Mouse (Mus musculus) urinary bladder, postnatal 36 days (tissue): ENCODE data around the gene Rbbp4.
"Not testable (repeated sequence)": the region's sequence is repeated elsewhere in the genome, so short reads cannot be mapped to it uniquely, and the experiment has no call there.

Source experiments
- DNase-seq, 2 experiments: peaks; one replicate each; pipeline ENCODE4 v3.0.0; 2022; ENCODE audit warnings: low spot score in 2 of 2, mixed read lengths in 1 of 2

Gene Rbbp4

DNA sequence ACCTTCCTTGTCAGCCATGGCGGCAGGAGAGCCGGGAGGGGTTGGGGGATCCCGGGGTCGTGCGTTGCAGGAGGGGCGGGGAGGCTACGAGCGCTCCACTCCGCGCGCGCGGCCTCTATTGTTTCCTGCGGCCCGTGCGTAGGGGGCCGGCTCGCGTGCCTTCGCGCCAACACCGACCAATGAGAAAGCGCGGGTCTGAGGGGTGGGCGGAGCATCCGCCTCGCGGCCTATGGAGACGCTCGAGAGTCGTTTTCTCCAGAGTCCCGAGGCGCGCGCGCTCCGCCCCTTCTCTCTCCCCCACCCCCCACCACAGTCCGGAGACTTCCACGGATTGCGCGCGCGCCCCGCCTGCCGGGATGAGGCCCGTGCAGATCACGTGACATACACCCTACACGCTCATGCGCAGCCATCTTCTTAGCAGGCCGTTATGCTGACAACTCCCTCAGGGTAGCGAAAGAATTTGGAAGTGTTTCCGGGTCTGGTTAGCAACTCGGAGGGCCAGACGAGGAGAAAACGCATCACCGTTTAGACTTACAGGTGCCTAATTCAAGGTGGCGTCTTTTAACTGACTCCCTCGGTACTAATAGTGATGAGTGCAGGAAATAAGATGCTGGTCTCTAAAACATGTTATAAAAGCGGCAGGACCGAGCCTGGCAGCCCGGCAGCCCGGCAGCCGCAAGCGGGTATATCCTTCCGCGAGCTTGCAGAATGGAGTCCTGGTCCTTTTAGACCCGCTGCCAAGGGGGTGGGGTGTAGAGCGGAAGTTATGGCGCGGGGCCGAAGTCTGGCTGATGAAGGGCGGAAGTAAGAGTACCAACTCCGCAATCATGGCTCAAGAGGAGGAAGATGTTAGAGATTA lies at the start of gene Rbbp4, which contains the start of gene Zbtb8os:
Gene Rbbp4 (minus strand): TSS at position 155 of the 859 bp plus-strand sequence.
Gene Zbtb8os (plus strand): TSS at position 480 of the 859 bp plus-strand sequence.
- DNase-seq = peak; percentile 89 to 96

DNA sequence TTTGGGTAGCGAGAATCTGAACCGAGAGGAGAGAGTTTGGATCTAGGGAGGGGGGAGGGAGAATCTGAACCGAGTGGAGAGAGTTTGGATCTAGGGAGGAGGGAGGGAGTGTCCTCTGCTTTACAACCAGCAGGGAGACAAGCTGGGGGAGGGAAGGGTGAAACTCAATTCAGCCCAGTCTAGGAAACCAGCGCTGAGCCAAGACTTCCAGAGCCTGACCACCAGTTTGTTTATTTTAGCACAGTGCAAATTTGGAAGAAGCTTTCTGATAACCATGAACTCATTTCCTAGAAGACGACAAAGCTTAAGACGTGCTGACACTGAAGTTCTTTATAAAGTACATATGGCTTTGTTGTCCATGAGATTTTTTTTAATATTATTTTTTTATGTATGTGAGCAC lies 49.3 kb upstream of the Rbbp4 start:
- DNase-seq = peak in 1 of 2 experiments; percentile 34

DNA sequence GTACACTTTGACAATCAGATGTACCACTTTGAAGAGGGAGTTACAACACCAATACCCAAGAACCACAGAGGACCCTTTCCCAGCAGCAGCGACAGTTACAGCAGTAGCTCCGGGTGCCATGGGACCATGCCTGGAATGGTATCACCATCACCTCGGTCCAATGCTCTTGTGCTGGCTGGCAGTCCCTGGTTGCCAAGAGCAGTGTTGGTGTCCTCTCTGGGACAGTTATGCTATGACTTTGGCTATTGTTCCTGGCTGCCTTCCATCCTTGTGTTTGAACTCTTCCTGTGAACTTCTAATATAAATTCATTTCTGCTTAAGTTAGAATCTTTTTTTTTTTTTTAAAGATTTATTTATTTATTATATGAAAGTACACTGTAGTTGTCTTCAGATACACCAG lies 48.4 kb upstream of the Rbbp4 start:
- no peak for DNase-seq

DNA sequence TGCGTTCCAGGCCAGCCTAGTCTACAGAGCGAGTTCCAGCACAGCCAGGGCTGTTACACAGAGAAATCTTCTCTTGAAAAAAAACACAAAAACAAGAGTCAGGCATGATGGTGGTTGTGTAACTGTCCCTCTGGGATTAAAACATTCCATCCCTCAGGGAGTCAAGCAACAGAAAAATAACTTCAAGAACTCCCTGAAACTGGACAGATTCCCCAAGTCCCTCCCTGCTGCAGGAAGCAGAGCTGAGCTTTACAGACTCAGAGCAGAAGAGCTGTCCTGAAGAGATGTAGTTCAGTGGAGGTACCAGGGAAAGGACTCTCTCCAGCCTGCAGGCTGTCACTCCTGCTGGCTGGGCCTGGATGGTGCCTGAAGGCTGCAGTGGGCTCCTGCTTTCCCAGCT lies 47.3 kb upstream of the Rbbp4 start:
- DNase-seq = no peak

DNA sequence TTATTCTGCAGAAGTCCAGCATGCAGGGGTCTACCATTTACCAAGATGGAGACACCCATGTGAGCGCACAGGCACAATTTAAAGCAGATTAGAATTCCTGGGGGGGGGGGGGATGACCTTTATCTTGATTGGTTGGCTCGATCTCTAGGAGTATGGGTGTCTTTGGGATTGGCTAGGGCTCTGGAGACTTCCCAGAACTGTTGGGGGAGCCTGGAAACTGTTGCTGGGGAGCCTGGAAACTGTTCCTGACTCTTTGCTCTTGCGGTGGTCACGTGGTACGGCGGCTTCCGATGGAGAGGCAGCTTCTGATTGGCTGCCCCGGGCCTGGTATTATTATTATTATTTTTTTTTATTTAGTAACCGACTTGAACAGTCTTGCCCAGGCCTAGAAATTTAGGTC lies 46.9 kb upstream of the Rbbp4 start:
- no peak for DNase-seq

DNA sequence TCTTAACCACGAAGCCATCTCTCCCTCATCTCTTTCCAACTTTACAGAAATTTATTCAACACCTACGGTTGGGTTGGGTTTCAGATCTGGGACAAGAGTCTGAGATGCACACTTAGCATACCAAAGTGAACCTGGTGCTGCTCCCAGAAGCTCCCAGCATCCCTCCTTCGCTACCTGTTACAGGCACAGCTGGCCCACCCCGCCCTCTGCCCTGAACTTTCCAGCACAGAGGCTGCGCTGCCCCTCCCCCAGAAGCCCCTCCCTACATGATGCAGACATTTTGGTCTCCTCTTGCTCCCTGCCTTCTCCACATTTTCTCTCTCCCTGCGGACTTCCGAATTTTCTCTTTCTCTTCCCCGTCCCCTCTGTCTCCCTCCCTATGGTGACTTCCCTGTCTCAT lies 46.0 kb upstream of the Rbbp4 start:
- no peak for DNase-seq

DNA sequence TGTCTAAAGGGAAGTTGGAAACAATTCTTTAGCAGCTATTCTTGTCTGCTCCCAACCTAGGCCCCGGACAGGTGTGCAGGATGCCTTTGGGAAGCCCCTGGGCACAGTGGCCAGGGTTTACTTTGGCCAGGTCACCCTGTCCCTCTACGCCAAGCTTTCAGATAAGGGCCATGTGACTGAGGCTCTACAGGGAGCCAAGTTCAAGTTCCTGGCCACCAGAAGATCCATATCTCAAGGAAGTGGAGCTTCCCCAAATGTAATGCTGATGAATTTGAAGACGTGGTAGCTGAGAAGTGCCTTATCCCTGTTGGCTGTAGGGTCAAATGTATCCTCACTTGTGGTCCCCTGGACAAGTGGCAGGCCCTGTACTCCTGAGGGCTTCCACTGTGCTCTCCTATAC lies 44.6 kb upstream of the Rbbp4 start:
- DNase-seq = no peak

DNA sequence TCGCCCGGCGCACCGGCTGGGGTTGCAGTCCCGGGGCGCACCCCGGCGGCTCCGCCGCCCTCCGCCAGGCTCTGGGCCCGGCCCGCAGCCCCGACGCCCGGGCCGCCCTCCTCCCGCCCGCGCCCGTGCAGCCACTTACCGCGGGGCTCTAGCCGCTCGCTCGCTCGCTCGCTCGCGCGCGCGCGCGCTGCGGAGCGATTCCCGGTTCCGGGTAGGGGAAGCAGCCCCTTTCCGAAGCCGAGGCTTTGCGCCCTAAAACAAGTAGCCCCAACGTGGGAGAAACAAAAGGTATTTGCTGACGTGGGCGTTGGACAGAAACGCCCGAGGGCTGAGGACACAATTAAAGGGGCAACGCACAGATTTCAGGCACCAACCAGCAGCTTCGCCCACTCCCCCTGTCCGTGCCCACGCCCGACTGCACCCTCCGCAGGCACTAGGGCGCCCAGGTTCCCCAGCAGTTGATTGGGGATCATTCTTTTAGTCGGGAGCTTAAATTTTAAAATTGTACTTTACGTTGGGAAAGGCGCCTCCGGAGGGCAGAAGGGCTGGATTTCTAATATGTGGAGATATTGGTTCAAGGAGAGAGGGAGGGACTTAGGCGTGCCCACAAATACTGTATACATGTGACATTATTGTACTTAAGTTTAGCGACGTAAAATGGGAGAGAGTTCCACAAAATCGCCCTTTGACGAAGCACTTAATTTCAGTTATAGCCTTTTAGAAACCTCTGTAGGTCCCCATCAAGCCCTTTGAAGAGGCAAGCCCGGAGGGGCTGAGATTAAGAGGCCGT lies 42.6 kb upstream of the Rbbp4 start, which contains the start of gene Zbtb8a:
Gene Zbtb8a (minus strand): TSS at position 516 of the 790 bp plus-strand sequence.
- peak; percentile 45 to 57 for DNase-seq

DNA sequence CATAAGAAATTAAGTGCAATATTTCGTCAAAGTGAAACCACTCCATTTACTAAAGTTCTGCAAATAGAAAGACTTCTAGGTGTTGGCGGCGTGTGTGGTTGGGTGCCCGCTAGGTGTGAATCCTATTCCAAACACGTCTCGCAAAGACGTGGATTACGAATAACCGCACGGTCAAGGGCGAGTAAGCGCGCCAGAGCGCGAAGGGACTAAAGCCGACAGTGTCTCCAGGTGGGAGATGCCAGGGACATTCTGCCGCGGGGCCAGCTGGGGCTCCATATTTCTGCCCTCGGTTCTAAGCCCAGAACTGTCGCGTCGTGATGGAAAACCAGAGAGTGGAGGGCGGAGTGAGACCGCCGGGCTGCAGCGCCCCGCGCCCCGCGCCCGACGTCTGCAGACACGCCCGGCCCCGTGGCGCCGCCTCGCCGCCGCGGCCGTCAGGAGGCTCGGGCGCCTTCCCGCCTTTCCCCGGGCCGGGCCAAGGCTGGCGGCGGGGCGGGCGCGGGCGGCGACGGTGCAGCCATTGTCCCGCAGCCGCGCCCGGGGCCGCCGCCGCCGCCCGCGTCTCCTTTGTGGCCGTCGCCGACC lies 41.9 kb upstream of the Rbbp4 start:
- DNase-seq = peak; percentile 34 to 55

DNA sequence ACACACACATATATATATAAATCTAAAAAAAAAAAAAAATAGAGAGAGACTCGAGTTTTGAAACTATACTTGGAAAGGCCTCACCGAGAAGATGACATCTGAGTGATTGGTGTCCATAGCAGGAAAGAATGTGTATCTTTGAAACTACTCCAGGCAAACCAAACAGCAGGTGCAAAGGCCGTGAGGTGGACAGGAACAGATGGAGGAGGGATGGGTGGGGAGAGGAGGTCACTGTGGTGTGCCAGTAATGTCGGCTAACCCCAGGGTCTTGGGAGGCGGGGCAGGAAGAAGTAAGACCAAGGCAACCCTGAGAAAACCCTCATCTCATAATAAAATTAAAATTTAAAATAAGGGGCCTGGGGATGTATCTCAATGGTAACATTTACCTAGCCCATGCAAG lies 40.7 kb upstream of the Rbbp4 start:
- no peak for DNase-seq

DNA sequence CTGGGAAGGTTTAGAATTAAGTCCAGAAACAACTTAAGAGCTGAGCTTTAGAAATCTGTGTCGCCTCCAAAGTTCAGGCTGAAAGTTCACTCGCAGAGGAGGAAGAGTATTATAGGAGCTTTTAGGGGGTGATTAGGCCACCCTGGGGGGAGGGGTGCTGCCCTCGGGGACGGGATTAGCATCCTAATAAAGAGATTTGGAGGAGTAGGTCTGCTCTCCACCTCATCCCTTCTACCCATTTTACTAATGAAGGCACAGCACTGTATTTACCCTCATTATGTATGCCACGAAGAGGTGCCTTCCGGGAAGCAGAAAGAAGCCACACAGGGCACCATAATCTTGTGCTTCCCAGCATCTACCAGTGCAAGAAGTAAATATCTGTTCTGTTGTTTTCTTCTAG lies 39.8 kb upstream of the Rbbp4 start:
- DNase-seq = no peak

DNA sequence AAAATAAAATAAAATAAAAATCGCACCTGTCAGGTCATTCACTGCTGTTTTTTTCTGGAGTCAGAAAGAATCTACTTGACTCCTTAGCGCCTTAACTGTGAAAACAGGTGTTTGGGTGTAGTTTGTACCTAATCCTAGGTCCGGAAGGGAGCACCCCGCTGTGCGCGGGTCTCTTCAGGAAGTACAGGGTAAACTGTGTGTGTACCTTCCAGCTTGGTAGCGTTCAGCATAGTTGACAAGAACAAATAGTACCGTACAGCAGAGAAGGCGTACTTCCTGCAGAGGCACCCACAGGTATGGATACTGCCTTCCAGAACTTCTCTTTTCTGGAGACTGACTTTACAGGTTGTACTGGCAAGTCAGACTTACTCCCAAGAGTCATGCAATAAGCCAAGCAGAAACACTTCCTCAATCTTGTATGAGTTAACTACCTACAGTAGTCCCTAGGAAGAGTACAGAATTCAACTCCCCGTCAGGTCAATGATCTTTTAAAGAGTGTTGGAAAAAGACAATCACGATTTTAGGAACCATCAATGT lies 39.1 kb upstream of the Rbbp4 start:
- DNase-seq = no peak

DNA sequence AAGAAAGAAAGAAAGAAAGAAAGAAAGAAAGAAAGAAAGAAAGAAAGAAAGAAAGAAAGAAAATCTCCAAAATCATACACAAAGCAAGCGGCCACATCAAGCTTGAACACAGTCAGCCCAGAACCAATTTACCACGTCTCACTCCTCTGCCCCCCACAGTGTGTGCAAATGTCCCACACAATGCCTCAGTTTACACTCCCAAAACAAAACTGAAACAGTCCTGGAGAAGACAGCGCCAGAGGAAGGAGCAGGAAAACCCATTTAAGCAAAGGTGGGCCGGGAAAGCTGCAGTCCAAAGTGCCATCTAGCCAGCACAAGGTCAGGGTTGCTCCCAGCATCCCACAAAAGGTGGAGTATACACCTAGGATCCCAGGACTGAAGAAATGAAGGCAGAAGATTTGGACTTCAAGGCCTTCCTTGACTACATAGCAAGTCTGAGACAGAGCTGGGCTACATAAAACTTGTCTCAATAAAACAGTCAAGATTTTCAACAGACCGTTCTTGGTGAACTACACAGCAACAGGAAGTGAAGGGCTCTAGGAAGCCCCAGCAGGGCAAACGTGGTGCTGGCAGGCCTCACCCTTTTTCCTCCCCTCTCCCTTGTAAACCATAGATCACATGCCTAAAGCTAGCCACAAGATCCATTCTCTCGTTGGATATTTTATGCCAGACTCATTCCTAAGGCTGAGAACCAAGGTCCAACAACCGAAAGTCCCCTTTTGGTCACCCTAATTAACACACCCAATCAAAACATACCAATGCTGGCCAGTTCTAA lies 38.2 kb upstream of the Rbbp4 start:
- DNase-seq = no peak

DNA sequence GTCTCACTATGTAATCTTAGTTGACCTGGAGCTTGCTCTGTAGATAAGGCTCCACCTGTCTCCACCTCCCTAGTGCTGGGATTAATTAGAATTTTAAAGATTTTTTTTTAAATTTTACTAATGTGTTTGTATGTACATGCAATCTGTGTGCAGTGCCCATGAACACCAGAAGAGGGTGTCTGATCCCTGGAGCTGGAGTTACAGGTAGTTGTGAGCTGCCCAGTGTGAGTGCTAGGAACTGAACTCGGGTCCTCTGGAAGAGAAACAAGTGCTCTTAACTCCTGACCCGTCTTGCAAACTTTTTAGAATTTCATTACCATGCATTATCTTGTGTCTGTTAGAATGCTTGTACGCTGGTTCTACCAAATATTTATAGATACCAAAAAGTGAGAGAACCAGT lies 36.2 kb upstream of the Rbbp4 start:
- DNase-seq = no peak

DNA sequence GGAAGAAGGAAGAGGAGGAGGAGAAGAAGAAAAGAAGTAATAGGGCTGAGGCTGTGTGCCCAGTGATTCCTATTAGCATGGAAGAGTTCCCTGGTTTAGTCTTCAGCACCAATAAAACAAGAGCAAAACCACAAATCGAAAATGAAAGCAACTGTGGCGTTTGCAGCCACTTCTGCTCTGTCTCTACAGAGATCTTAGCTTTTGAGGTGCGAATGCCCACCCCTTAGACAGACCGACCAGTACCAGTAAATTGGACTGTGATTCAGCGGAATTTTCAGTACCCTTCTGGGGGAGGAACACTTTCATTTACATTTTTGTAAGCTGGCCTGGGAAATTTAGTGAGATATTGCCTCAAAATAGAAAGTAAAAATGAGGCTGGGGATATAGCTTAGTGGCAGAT lies 30.1 kb upstream of the Rbbp4 start:
- no peak for DNase-seq

DNA sequence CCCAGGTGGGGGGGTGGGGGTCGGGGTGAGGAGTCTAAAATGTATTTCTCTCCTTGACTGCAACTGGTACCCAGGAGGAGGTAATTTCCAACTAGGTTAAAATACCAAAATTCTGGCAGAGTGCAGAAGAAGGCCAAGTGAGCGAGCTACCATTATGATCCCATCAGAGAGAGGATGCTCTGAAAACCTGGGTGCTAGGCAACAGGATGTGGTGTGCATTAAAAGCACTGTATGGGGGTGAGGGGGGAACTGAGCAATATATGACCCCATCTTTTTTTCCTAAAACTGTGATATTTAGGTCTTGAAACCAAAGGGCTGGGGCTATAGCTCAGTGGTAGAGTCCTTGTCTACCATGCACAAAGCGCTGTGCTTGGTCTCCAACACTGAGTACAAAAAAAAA lies 29.2 kb upstream of the Rbbp4 start:
- no peak for DNase-seq

DNA sequence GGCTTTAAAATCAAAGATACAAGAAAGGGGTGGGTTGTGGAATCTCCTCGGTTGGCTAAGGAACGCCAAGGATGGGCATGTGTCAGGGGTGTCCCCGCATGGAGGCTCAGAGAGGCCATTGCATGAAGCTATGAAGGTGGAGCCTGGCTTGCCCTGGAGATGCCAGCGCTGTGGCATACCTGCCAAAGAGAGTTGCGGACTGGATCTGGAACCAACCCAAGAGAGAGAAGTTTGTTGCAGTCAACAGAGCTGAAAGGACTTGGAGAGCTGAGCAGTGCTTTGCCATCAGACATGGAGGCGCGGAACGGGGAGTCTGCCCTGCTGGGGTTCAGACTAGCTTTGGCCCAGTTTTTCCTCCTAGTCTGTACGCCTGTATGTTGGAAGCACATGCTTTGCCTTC lies 28.3 kb upstream of the Rbbp4 start:
- no peak for DNase-seq

DNA sequence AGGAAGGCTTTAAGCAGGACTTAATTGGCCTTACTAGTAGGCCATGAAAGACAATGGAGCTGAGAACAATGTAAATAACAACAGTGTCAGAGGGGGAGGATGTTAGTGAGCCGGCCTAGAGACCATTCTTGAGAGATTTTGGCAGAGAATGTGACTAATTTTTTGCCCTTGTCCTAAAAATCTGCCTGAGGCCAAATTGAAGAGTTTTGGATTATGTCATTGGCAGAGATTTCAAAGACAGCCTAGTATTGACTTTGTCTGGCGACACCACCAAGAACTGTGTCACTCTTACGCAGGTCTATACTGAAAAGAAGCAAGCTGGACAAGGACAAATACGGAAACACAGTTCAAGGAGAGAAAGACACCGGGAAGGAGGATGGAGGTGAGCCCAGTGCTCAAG lies 27.6 kb upstream of the Rbbp4 start:
- no peak for DNase-seq

DNA sequence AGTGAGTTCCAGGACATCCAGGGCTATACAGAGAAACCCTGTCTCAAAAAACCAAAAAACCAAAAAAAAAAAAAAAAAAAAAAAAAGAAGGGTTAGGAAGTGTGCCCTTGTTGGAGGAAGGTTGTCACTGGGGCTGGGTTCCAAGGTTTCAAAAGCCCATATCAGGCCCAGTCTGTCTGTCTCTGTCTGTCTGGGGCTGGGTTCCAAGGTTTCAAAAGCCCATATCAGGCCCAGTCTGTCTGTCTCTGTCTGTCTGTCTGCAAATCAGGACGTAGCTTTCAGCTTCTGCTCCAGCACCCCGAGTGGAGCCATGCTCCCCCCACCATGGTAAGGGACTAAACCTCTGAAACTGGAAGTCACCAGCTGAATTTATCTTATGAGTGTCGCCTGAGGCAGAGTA lies 27.1 kb upstream of the Rbbp4 start:
- DNase-seq = not testable (repeated sequence)

DNA sequence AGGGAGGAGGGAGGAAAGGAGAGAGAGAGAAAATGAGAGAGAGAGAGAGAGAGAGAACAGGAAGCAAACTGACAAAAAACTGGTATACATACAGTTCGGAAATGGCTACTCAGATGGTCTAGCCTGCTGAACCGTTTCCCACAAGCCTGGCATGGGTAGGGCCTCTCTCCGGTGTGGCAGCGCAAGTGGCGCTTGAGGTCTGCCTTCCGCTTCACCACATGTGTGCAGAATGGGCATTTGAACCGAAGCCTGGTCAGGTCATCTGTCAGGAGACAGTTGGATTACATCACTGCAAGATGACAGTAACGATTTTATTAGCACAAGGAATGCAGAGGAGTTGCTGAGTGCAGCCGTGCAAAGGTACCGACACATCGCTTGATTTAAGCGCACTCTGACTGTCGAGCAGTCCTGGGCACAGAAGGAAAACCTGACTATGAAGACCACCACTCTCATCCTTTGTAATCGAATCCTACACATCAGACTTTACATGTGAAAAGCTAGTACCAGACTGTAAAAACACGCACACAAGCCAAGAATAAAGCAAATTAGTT lies 22.5 kb upstream of the Rbbp4 start:
- DNase-seq = no peak

DNA sequence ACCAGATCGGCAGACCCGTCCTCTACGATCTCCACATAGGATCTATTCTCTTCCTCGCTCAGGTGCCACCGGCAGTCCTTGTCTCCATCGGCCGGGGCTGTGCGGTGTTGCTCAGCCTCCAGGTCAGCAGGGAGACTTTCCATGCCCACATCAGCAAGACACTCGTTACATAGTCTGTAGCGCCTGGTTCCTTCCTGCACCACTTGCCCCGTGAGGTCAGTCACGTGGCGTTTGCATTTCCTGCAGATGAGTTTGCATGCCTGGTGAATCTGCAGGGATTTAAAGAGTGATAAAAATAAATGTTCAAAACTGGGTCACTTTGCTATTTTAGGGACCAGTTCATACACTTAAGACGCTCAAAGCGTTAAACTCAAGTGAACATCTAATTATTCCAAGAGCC lies 19.1 kb upstream of the Rbbp4 start:
- no peak for DNase-seq
